Mouse (Mus musculus) olfactory bulb, adult 2 months (tissue): ENCODE results near the gene Fbxl8.

ENCODE experiments used
- CTCF ChIP-seq: fragments of 200-500 bp; IDR thresholded peaks from 2 replicates; pipeline ENCODE4 v1.5.1; 2012; ENCODE audit warnings: low read depth, mild to moderate bottlenecking, low read length, moderate library complexity; ENCODE audit not compliant: insufficient read depth
- POLR2A ChIP-seq: fragments of 200-500 bp; IDR thresholded peaks from 2 replicates; pipeline ENCODE4 v1.6.1; 2012; ENCODE audit warnings: mild to moderate bottlenecking, low read depth, low read length, moderate library complexity; ENCODE audit not compliant: insufficient read depth

DNA sequence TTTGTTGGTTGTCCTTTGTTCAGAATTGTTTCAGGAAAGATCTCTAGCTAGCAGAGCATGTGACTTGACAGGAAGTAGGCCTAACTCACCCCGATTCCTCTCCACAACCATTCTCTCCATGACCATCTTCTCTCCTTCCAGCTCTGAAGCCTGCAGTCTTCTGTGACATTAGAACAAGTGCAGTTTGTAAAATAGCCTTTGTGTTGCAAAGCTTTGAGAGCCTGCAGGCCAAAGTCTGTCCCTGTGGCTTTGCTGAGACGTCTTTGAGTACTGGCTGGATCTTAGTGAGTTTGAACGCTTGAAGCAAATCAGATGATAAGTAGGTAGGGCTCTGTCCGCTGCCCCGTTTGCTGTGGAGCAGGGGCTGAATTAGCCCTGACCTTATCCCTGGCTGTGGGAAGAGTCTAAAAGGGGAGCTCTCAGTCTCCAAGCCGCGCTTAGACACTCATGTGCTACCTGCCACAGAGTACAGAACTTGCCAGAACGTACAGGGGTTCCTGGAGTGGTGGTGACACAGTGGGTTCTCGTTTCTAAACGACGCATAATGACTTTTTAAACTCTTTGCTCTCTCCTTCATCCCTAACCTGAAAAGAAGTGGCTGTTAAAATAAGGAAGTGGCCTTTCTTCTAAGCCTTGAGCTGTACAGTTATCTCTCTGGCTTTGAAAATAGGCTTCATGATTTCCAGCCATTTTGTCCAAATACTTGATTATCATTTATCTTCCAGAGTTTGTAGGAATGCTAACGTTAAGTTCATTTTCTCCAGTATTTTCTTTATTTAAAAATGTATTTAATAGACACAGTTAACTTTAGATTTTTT, 32.7 kb upstream of the Fbxl8 start:
- TF ChIP-seq POLR2A (no peak), CTCF (no peak)
